Mouse (Mus musculus) C2C12 (cell line): ENCODE results near the gene Gm42878. TPM values are rescaled to one million over a fixed set of nuclear protein-coding genes. Genes with fewer than 3 reads are reported as not detected.

ENCODE experiments used
- H3K27me3 ChIP-seq: one replicate; pipeline ENCODE4 v1.6.1; 2011; ENCODE audit not compliant: control insufficient read depth, insufficient read depth, insufficient read length
- H3K36me3 ChIP-seq: one replicate; pipeline ENCODE4 v1.6.1; 2011; ENCODE audit not compliant: control insufficient read depth, insufficient read depth
- H3K4me3 ChIP-seq: one replicate; pipeline ENCODE4 v1.5.1; 2011; ENCODE audit warnings: mild to moderate bottlenecking, control low read depth; ENCODE audit not compliant: poor library complexity, insufficient read depth, severe bottlenecking
- H3K79me2 ChIP-seq: one replicate; pipeline ENCODE4 v1.6.1; 2011; ENCODE audit not compliant: control insufficient read depth, insufficient read depth
- H3K79me3 ChIP-seq: one replicate; pipeline ENCODE4 v1.6.1; 2011; ENCODE audit warnings: low read depth, control low read depth
- H3ac ChIP-seq: one replicate; pipeline ENCODE3; 2011; ENCODE audit warnings: low read depth; ENCODE audit not compliant: control insufficient read depth, insufficient read length
- USF1 ChIP-seq: IDR thresholded peaks from one replicate; pipeline ENCODE4 v1.6.1; 2011; ENCODE audit warnings: low read depth, mild to moderate bottlenecking, control low read depth, moderate library complexity
- polyA plus RNA-seq: library from polyadenylated mRNA; unstranded; fragments of >200 nt; fragmentation: generic; extraction: Trizol; gene quantifications from one replicate; pipeline ENCODE4 v1.2.1, GENCODE M21; 2012; ENCODE audit warnings: missing spikeins

Gene Gm42878
- polyA plus RNA-seq, 1 experiment: not detected

GRCm38 (mm10) chr5:121469566-121469965 is 75.7 kb downstream of the Gm42878 start:
- Histone ChIP-seq H3ac (no peak overlapping the region), H3K79me3 (no peaks in the 10 kb centered on the region), H3K4me3 (no peak overlapping the region), H3K27me3 (peaks cover 10% of the 10 kb centered on the region), H3K36me3 (no peaks in the 10 kb centered on the region), H3K79me2 (no peaks in the 10 kb centered on the region)
- no peak for TF ChIP-seq USF1

Other genes with a start within 250 kb of the Gm42878 start
- 19.2 TPM for gene Trafd1, start 159.8 kb downstream of the Gm42878 start, polyA plus RNA-seq
- gene Naa25, start 147.5 kb downstream of the Gm42878 start, polyA plus RNA-seq: 16.8 TPM
- 0.54 TPM for gene Tmem116, start 93.6 kb downstream of the Gm42878 start, polyA plus RNA-seq
- 109 TPM for gene Erp29, start 93.0 kb downstream of the Gm42878 start, polyA plus RNA-seq
- not detected for gene Adam1b, start 42.0 kb downstream of the Gm42878 start, polyA plus RNA-seq
- 0.99 TPM for gene Adam1a, start within 50 bp of the Gm42878 start, polyA plus RNA-seq
- 68.7 TPM for gene Mapkapk5, start 423 bp upstream of the Gm42878 start, polyA plus RNA-seq
- gene Aldh2, start 48.3 kb upstream of the Gm42878 start, polyA plus RNA-seq: 225 TPM
- gene Acad12, start 73.5 kb upstream of the Gm42878 start, polyA plus RNA-seq: 0.77 TPM
- 1.8 TPM for gene Acad10, start 115.0 kb upstream of the Gm42878 start, polyA plus RNA-seq
- gene Brap, start 115.1 kb upstream of the Gm42878 start, polyA plus RNA-seq: 31.7 TPM
- 69.9 TPM for gene Atxn2, start 165.9 kb upstream of the Gm42878 start, polyA plus RNA-seq